Mouse (Mus musculus) kidney, adult 10 weeks (tissue): ENCODE data around the gene Cd86. TPM values are rescaled to one million over a fixed set of nuclear protein-coding genes. Genes with fewer than 3 reads are reported as not detected.

ENCODE experiments used
- polyA plus RNA-seq: library from polyadenylated mRNA; stranded (reverse); fragments of 350-450 nt; fragmentation: Illumina TruSeq; extraction: RNeasy Lipid Tissue Mini Kit (QIAGEN cat#74804); gene quantifications from one replicate; pipeline ENCODE4 v1.2.3, GENCODE M21; 2014; ENCODE audit warnings: low read depth, low replicate concordance

The Cd86 gene
- polyA plus RNA-seq, result 3.9 TPM

GRCm38 (mm10) chr16:36665782-36666181 is at the start of gene Cd86:
Gene Cd86 (minus strand): TSS chr16:36666081.

GRCm38 (mm10) chr16:36693818-36694413 is 28.0 kb upstream of the Cd86 start, which contains the start of gene Ildr1:
Gene Ildr1 (plus strand): TSS chr16:36693978.

GRCm38 (mm10) chr16:36561386-36562338 is 104.2 kb downstream of the Cd86 start, which contains the start of gene Casr:
Gene Casr (minus strand): TSS chr16:36562141.

Other genes with a start within 250 kb of the Cd86 start
- not detected for gene Stfa3, start 210.7 kb downstream of the Cd86 start, polyA plus RNA-seq
- gene Casr, start 103.9 kb downstream of the Cd86 start, polyA plus RNA-seq, result 18.2 TPM
- gene Ildr1, start 27.9 kb upstream of the Cd86 start, polyA plus RNA-seq, result 33.5 TPM
- gene Slc15a2, start 118.9 kb upstream of the Cd86 start, polyA plus RNA-seq, result 144 TPM
- gene Iqcb1, start 162.3 kb upstream of the Cd86 start, polyA plus RNA-seq, result 23.8 TPM
- gene Eaf2, start 208.9 kb upstream of the Cd86 start, polyA plus RNA-seq, result 37.1 TPM
- 24.6 TPM for gene Golgb1, start 209.1 kb upstream of the Cd86 start, polyA plus RNA-seq